Mouse (Mus musculus) ES-Bruce4 (cell line): ENCODE results near the gene Znhit2.

Experiments used
- CTCF ChIP-seq: IDR thresholded peaks from one replicate; pipeline ENCODE4 v1.8.1; 2011; ENCODE audit warnings: low read depth, low read length
- EP300 ChIP-seq: IDR thresholded peaks from 2 replicates; pipeline ENCODE4 v1.6.1; 2011; ENCODE audit warnings: low read depth, low read length; ENCODE audit not compliant: insufficient read depth
- POLR2A ChIP-seq: IDR thresholded peaks from one replicate; pipeline ENCODE4 v1.8.1; 2011; ENCODE audit warnings: low read length; ENCODE audit not compliant: insufficient read depth

DNA sequence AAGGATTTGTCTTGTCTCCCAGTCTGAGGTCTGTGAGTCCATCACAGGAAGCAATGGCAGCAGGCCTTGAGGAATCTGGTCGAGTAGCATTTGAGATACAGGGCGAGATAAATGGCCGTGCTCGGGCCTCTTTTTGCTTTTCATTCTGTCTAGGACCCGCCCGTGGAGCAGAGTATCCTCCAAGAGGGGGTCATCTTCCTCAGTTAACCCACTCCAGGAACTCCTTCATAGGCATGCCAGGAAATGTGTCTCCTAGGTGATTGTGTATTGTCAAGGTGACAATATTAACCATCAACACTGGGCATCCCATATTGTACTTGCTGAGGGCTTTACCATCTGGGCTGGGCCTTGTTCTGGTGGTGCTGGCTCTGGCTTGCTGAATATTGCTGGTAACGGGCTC, 33.1 kb downstream of the Znhit2 start, which contains the start of gene AC131692.1:
- TF ChIP-seq CTCF (no peak), POLR2A (no peak), EP300 (no peak)
